Mouse (Mus musculus) ovary, postnatal 36 days (tissue): ENCODE results near the gene Lmx1b.
A peak's percentile ranks its signal among the peaks of the same experiment; 100 is the strongest.

Experiments used
- DNase-seq: peaks from one replicate; pipeline ENCODE4 v3.0.0; 2022; ENCODE audit warnings: low spot score, mixed read lengths

Lmx1b gene

GRCm38 (mm10) chr2:33582457-33583060, 57.8 kb downstream of the Lmx1b start:
- no peak for DNase-seq

- no peak for DNase-seq
Observed at GRCm38 (mm10) chr2:33581866-33582265, 58.4 kb downstream of the Lmx1b start.

GRCm38 (mm10) chr2:33581449-33581777, 58.9 kb downstream of the Lmx1b start:
- DNase-seq: no peak

GRCm38 (mm10) chr2:33580697-33581448, 59.4 kb downstream of the Lmx1b start:
- no peak for DNase-seq

GRCm38 (mm10) chr2:33575406-33575805, 64.9 kb downstream of the Lmx1b start:
- DNase-seq: no peak

GRCm38 (mm10) chr2:33573075-33573474, 67.2 kb downstream of the Lmx1b start:
- no peak for DNase-seq

GRCm38 (mm10) chr2:33571219-33571824, 69.0 kb downstream of the Lmx1b start:
- no peak for DNase-seq

GRCm38 (mm10) chr2:33569698-33570097, 70.6 kb downstream of the Lmx1b start:
- DNase-seq: no peak

GRCm38 (mm10) chr2:33569240-33569639, 71.1 kb downstream of the Lmx1b start:
- DNase-seq: no peak

GRCm38 (mm10) chr2:33565886-33566285, 74.4 kb downstream of the Lmx1b start:
- no peak for DNase-seq

GRCm38 (mm10) chr2:33564748-33565147, 75.6 kb downstream of the Lmx1b start:
- no peak for DNase-seq

GRCm38 (mm10) chr2:33559752-33560151, 80.6 kb downstream of the Lmx1b start:
- DNase-seq: peak; percentile 49

- no peak for DNase-seq
Observed at GRCm38 (mm10) chr2:33559334-33559733, 81.0 kb downstream of the Lmx1b start.

- peak; percentile 66 for DNase-seq
Observed at GRCm38 (mm10) chr2:33558233-33558632, 82.1 kb downstream of the Lmx1b start.

GRCm38 (mm10) chr2:33555573-33555972, 84.7 kb downstream of the Lmx1b start:
- DNase-seq: no peak

GRCm38 (mm10) chr2:33552672-33553071, 87.6 kb downstream of the Lmx1b start:
- DNase-seq: no peak

GRCm38 (mm10) chr2:33547595-33547994, 92.7 kb downstream of the Lmx1b start:
- no peak for DNase-seq

GRCm38 (mm10) chr2:33546879-33547278, 93.4 kb downstream of the Lmx1b start:
- peak; percentile 41 for DNase-seq

GRCm38 (mm10) chr2:33546051-33546450, 94.3 kb downstream of the Lmx1b start:
- DNase-seq: no peak

GRCm38 (mm10) chr2:33544781-33545566, 95.3 kb downstream of the Lmx1b start:
- no peak for DNase-seq

- no peak for DNase-seq
Observed at GRCm38 (mm10) chr2:33544203-33544762, 96.0 kb downstream of the Lmx1b start.
